Mouse (Mus musculus) MEL (cell line): ENCODE measurements around the gene Alg12. TPM values are rescaled to one million over a fixed set of nuclear protein-coding genes. Genes with fewer than 3 reads are reported as not detected.
A peak's percentile ranks its signal among the peaks of the same experiment; 100 is the strongest.

Experiments
- DNase-seq: peaks from one replicate; pipeline ENCODE4 v3.0.0; 2011; ENCODE audit warnings: low read depth, low spot score
- H3K27ac ChIP-seq: 2 replicates; pipeline ENCODE4 v1.5.1; 2012; ENCODE audit warnings: low read depth, mild to moderate bottlenecking, control low read depth, low read length, moderate library complexity; ENCODE audit not compliant: control insufficient read depth
- H3K27me3 ChIP-seq, 2 experiments: fragments of 150-350 bp in 1 of 2; sonication (generic) in 1 of 2; 2 replicates each; pipeline ENCODE4 v1.6.1; 2012; ENCODE audit warnings: low read length in 2 of 2, mild to moderate bottlenecking in 2 of 2, improper control_type of control experiment in 1 of 2, moderate library complexity in 1 of 2; ENCODE audit not compliant: insufficient read depth in 2 of 2, control insufficient read depth in 1 of 2
- H3K36me3 ChIP-seq, 2 experiments: 2 replicates each; pipeline ENCODE4 v1.6.1; 2012 to 2014; ENCODE audit warnings: low read length in 2 of 2, improper control_type of control experiment in 1 of 2, inconsistent platforms in 1 of 2, mild to moderate bottlenecking in 1 of 2; ENCODE audit not compliant: insufficient read depth in 2 of 2, control insufficient read depth in 1 of 2
- H3K4me1 ChIP-seq, 2 experiments: fragments of 150-350 bp in 1 of 2; sonication (generic) in 1 of 2; 2 replicates each; pipeline ENCODE4 v1.6.1; 2012; ENCODE audit warnings: low read length in 2 of 2, improper control_type of control experiment in 1 of 2, mild to moderate bottlenecking in 1 of 2; ENCODE audit not compliant: insufficient read depth in 2 of 2, control insufficient read depth in 1 of 2
- H3K4me3 ChIP-seq, 2 experiments: fragments of 150-350 bp in 1 of 2; sonication (generic) in 1 of 2; 2 replicates each; pipeline ENCODE4 v1.5.1; 2012; ENCODE audit warnings: low read depth in 2 of 2, low read length in 2 of 2, mild to moderate bottlenecking in 2 of 2, moderate library complexity in 2 of 2, control low read depth in 1 of 2, improper control_type of control experiment in 1 of 2; ENCODE audit not compliant: control insufficient read depth in 1 of 2, insufficient read depth in 1 of 2
- H3K79me2 ChIP-seq: 2 replicates; pipeline ENCODE4 v1.6.1; 2012; ENCODE audit warnings: mild to moderate bottlenecking, low read length, moderate library complexity; ENCODE audit not compliant: control insufficient read depth, poor library complexity, insufficient read depth
- H3K9ac ChIP-seq: 2 replicates; pipeline ENCODE4 v1.6.1; 2012; ENCODE audit warnings: low read depth, mild to moderate bottlenecking, control low read depth, low read length, moderate library complexity; ENCODE audit not compliant: control insufficient read depth, poor library complexity, severe bottlenecking
- H3K9me3 ChIP-seq: fragments of 150-350 bp; sonication (generic); replicated peaks from 2 replicates; pipeline ENCODE4 v1.6.1; 2012; ENCODE audit warnings: mild to moderate bottlenecking, low read length, improper control_type of control experiment, moderate library complexity; ENCODE audit not compliant: insufficient read depth
- BHLHE40 ChIP-seq: IDR thresholded peaks from 2 replicates; pipeline ENCODE4 v1.6.1; 2012; ENCODE audit warnings: low read depth, mild to moderate bottlenecking, inconsistent platforms, low read length, improper control_type of control experiment, borderline replicate concordance
- CTCF ChIP-seq, 3 experiments: IDR thresholded peaks in 2 of 3; conservative IDR thresholded peaks in 1 of 3; 2 replicates each; pipeline ENCODE4 v1.5.1; 2011 to 2012; ENCODE audit warnings: low read length in 3 of 3, low read depth in 2 of 3, mild to moderate bottlenecking in 2 of 3, improper control_type of control experiment in 1 of 3, inconsistent platforms in 1 of 3, mixed read lengths in 1 of 3, moderate library complexity in 1 of 3; ENCODE audit not compliant: control insufficient read depth in 1 of 3, insufficient read depth in 1 of 3, poor library complexity in 1 of 3, severe bottlenecking in 1 of 3
- ELF1 ChIP-seq: IDR thresholded peaks from 2 replicates; pipeline ENCODE4 v1.6.1; 2014; ENCODE audit warnings: low read depth, mild to moderate bottlenecking, inconsistent platforms, low read length, improper control_type of control experiment, moderate library complexity
- ETS1 ChIP-seq: IDR thresholded peaks from 2 replicates; pipeline ENCODE4 v1.6.1; 2012; ENCODE audit warnings: low read depth, mild to moderate bottlenecking, inconsistent platforms, low read length, improper control_type of control experiment, moderate library complexity
- GABPA ChIP-seq: IDR thresholded peaks from 2 replicates; pipeline ENCODE4 v1.6.1; 2012; ENCODE audit warnings: low read depth, mild to moderate bottlenecking, inconsistent platforms, low read length, improper control_type of control experiment, moderate library complexity
- HCFC1 ChIP-seq: IDR thresholded peaks from 2 replicates; pipeline ENCODE4 v1.6.1; 2012; ENCODE audit warnings: low read depth, mild to moderate bottlenecking, inconsistent platforms, low read length, improper control_type of control experiment, moderate library complexity
- JUND ChIP-seq: IDR thresholded peaks from 2 replicates; pipeline ENCODE4 v1.6.1; 2011; ENCODE audit warnings: low read depth, mild to moderate bottlenecking, improper control_type of control experiment, low read length
- MAFK ChIP-seq: IDR thresholded peaks from 2 replicates; pipeline ENCODE4 v1.6.1; 2011; ENCODE audit warnings: low read depth, mild to moderate bottlenecking, low read length, improper control_type of control experiment, borderline replicate concordance
- MAZ ChIP-seq: IDR thresholded peaks from 2 replicates; pipeline ENCODE4 v1.6.1; 2012; ENCODE audit warnings: low read depth, mild to moderate bottlenecking, inconsistent platforms, low read length, improper control_type of control experiment
- MXI1 ChIP-seq: IDR thresholded peaks from 2 replicates; pipeline ENCODE4 v1.6.1; 2011; ENCODE audit warnings: mild to moderate bottlenecking, low read depth, low read length, improper control_type of control experiment
- MYB ChIP-seq: IDR thresholded peaks from 2 replicates; pipeline ENCODE4 v1.6.1; 2011; ENCODE audit warnings: mild to moderate bottlenecking, low read depth, low read length, improper control_type of control experiment
- MYC ChIP-seq: IDR thresholded peaks from 2 replicates; pipeline ENCODE4 v1.6.1; 2011; ENCODE audit warnings: low read depth, mild to moderate bottlenecking, low read length, improper control_type of control experiment, moderate library complexity
- POLR2A ChIP-seq, 2 experiments: IDR thresholded peaks; 2 replicates each; pipeline ENCODE4 v1.6.1; 2011 to 2012; ENCODE audit warnings: low read length in 2 of 2, mild to moderate bottlenecking in 2 of 2, control low read depth in 1 of 2, improper control_type of control experiment in 1 of 2, low read depth in 1 of 2, moderate library complexity in 1 of 2; ENCODE audit not compliant: control insufficient read depth in 1 of 2, insufficient read depth in 1 of 2, poor library complexity in 1 of 2
- SIN3A ChIP-seq: IDR thresholded peaks from 2 replicates; pipeline ENCODE4 v1.6.1; 2012; ENCODE audit warnings: low read length, improper control_type of control experiment, inconsistent platforms
- SMC3 ChIP-seq: IDR thresholded peaks from 2 replicates; pipeline ENCODE4 v1.6.1; 2011; ENCODE audit warnings: low read depth, low read length, improper control_type of control experiment
- TAL1 ChIP-seq: IDR thresholded peaks from 2 replicates; pipeline ENCODE4 v1.6.1; 2012; ENCODE audit warnings: mild to moderate bottlenecking, inconsistent platforms, low read length, moderate library complexity, mixed read lengths
- UBTF ChIP-seq: IDR thresholded peaks from 2 replicates; pipeline ENCODE4 v1.6.1; 2012; ENCODE audit warnings: low read depth, mild to moderate bottlenecking, inconsistent platforms, low read length, improper control_type of control experiment, moderate library complexity, borderline replicate concordance; ENCODE audit not compliant: insufficient read depth
- ZNF384 ChIP-seq: IDR thresholded peaks from 2 replicates; pipeline ENCODE4 v1.6.1; 2012; ENCODE audit warnings: low read depth, mild to moderate bottlenecking, inconsistent platforms, low read length, improper control_type of control experiment
- polyA plus RNA-seq, 2 experiments: library from polyadenylated mRNA; stranded (reverse) in 1 of 2; unstranded in 1 of 2; fragments of >175 nt in 1 of 2; fragments of >200 nt in 1 of 2; gene quantifications; 2 replicates each; pipeline versions ENCODE4 v1.2.1 to v1.2.4; 2012; ENCODE audit warnings: low replicate concordance in 2 of 2, low read depth in 1 of 2; ENCODE audit not compliant: insufficient read length in 2 of 2, insufficient read depth in 1 of 2, missing spikeins in 1 of 2
- total RNA-seq: library from RNA; depleted of rRNA; stranded (reverse); fragments of 300-350 nt; gene quantifications from 2 replicates; pipeline ENCODE4 v1.2.3, GENCODE M21; 2012

Gene Alg12
- total and polyA plus RNA-seq, 3 experiments: 13.7 to 18.6 TPM; not detected in 1

DNA sequence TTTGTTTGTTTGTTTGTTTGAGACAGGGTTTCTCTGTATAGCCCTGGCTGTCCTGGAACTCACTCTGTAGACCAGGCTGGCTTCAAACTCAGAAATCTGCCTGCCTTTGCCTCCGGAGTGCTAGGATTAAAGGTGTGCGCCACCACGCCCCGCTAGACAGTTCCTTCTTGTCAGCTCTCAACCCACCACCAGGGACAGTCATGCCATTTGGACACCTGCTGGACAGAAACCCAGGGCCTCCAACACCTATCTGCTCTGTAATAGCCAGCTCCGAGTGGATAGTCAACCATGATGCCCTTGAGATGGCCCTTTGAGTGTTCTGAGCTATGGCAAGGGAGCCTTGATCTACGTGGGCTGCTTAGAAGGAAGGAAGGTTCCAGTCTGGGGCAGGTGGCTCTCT lies 16.9 kb upstream of the Alg12 start:
- TF ChIP-seq MAFK (no peak), JUND (no peak), MYB (no peak), TAL1 (no peak), MAZ (no peak), SMC3 (no peak), SIN3A (no peak), HCFC1 (no peak), ZNF384 (no peak), ELF1 (no peak), BHLHE40 (no peak), MYC (no peak), CTCF (IDR thresholded peaks at IDR 0.05 in 2 of 3, conservative IDR thresholded peaks at IDR 0.05 in 1 of 3; ENCODE audit: control insufficient read depth in 1 of 3, insufficient read depth in 1 of 3, low read depth in 2 of 3, low read length in 3 of 3, poor library complexity in 1 of 3, severe bottlenecking in 1 of 3) (no peak), ETS1 (no peak), GABPA (no peak), MXI1 (no peak), POLR2A (IDR thresholded peaks at IDR 0.05; ENCODE audit: control insufficient read depth in 1 of 2, insufficient read depth in 1 of 2, low read depth in 1 of 2, low read length in 2 of 2, poor library complexity in 1 of 2) (no peak)
- TF ChIP-seq, all 39 proteins: peak for 0
- no peaks in the 10 kb centered on the region; the same call in 1 of the 2 replicates for H3K79me2 ChIP-seq
- H3K36me3 ChIP-seq: no peaks in the 10 kb centered on the region
- no peak overlapping the region for H3K9ac ChIP-seq
- H3K27me3 ChIP-seq: no peaks in the 10 kb centered on the region
- H3K9me3 ChIP-seq: no peaks in the 10 kb centered on the region
- no peak overlapping the region for H3K27ac ChIP-seq
- peak; percentile 23 for DNase-seq
- no peak overlapping the region for H3K4me3 ChIP-seq
- peaks cover 0 to 2% of the 10 kb centered on the region in 2 experiments; a peak in 1 of 4 replicates for H3K4me1 ChIP-seq

DNA sequence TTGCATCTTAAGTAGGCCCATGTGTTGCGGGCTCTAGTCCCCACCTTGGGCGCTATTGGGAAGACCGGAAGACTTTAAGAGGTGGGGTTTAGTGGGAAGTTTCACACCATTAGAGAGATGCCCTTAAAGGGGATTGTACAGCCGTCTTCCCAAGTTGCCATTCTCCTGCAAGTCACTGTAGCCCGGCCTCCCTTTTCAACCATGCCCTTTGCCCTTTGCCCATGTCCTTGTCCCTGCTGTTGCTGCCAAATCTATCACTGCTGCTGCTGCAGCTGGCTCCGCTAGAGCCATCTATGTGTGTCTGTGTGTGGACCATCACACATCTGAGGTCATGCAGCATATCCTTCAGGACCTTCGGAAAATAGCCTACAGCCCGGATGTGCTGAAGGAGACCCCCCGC lies 13.4 kb upstream of the Alg12 start:
- no peak overlapping the region for H3K27ac ChIP-seq
- H3K4me3 ChIP-seq: no peak overlapping the region
- no peak for TF ChIP-seq UBTF
- TF ChIP-seq, all 39 proteins: peak for 0
- no peak overlapping the region for H3K9ac ChIP-seq
- H3K79me2 ChIP-seq: no peaks in the 10 kb centered on the region; the same call in 1 of the 2 replicates
- DNase-seq: no peak
- no peaks in the 10 kb centered on the region for H3K4me1 ChIP-seq
- no peaks in the 10 kb centered on the region for H3K36me3 ChIP-seq
- no peaks in the 10 kb centered on the region for H3K9me3 ChIP-seq
- no peaks in the 10 kb centered on the region for H3K27me3 ChIP-seq
